Mouse (Mus musculus): ENCODE data around the gene Alyref. TPM values are rescaled to one million over a fixed set of nuclear protein-coding genes. Genes with fewer than 3 reads are reported as not detected.
A peak's percentile ranks its signal among the peaks of the same experiment; 100 is the strongest.

Gene Alyref
- polyA plus RNA-seq, 1 experiment from 2014 or later: 162 TPM

DNA sequence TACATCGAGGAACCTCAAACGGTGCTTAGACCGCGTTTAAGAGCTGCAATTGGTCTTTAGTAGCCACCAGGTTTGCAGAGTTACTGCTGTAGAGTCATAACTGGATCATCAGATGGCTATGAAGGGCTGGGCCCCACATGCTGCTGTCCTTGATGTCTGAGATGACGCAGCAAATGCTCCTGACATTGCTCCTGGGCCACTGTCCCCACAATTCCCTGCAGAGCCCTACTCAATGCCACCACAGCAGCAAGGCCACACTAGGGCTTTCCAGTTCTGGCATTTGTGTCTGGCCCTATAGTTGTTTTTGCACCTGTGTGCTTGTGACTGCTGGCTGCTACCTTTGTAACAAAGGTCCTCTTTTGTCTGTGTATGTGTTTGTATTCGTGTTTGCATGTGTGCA is 24.6 kb upstream of the Alyref start:
- TF ChIP-seq CTCF (IDR thresholded peaks at IDR 0.05; ENCODE audit: low read depth) (no peak), EP300 (IDR thresholded peaks at IDR 0.05; ENCODE audit: low read depth) (no peak)
- Histone ChIP-seq H3K4me3 (ENCODE audit: low read depth, low read length) (no peak overlapping the region), H3K4me1 (ENCODE audit: insufficient read depth) (peaks cover 47% of the 10 kb centered on the region), H3K4me2 (ENCODE audit: low read depth, low read length) (no peak overlapping the region), H3K27ac (ENCODE audit: low read depth) (no peak overlapping the region), H3K9me3 (ENCODE audit: low read length) (no peaks in the 10 kb centered on the region), H3K27me3 (ENCODE audit: insufficient read depth, low read length) (no peaks in the 10 kb centered on the region), H3K36me3 (replicated peaks; ENCODE audit: insufficient read depth, low read length) (peaks cover 57% of the 10 kb centered on the region), H3K9ac (replicated peaks) (no peak overlapping the region)
- no peak for DNase-seq
- ATAC-seq: no peak
- 93% methylated on average over 6 of the region's 6 CpGs for WGBS (ENCODE audit: insufficient replicate concordance)

DNA sequence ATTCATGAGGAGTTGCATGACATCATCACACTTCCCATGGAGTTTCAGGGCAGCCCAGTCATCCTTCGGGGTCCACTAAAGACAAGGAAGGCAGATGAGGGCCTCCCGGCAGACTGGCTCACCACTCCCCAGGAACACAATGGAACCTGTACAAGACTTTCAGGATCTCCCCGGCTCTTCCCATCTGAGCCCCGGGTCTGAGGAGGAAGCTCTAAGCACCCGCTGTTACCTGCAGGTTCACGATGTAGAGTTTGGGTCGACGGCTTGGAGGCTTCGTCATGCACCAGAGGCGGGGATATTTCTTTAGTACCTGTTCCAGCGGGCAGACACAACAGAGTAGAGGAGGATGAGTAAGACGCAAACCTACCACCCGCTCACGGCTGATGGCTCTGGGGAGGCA is 22.0 kb upstream of the Alyref start:
- Histone ChIP-seq H3K4me1 (ENCODE audit: insufficient read depth) (peaks cover 39% of the 10 kb centered on the region), H3K36me3 (replicated peaks; ENCODE audit: insufficient read depth, low read length) (peaks cover 56% of the 10 kb centered on the region)

DNA sequence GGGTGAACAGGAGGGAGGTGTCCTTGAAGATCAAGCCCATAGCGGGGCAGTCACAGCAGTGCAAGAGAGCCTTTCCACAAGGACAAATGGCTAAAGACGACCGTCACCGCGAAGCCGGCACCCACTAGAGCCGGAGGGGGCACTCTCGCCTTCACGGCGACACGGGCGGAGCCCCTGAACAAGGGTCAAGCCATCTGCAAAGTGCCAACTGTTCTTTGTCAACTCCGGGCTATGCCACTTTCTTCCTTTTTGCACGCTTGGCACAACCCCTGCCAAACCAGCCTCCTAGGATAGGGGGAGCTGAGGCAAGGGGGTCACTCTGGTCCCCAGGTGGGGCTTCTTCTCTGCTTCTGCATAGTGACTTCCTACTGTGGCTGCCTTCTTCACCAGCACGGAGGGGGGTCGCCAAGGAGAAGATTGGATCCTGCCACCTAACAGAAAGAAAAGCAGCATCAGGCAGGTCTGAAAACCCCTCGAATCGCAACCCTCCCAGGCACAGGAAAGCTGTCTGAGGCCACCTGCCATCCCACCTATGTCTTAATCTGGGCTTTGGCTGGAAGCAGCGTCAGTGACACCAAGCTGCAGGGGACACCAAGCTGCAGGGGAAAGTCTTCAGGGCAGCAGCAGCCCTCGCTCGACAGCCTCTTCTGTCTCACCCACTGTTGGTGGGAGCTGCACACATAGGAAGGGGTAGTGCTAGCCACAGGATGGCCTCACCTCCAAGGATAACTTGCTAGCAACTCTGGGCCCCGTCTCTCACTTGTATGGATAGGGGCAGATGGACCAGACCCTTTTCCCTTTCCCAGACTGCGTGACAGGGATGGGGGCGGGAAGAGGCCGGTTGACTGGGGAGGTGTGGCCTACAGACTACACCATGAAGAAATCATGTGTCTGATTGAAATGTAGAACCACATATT is 20.7 kb upstream of the Alyref start:
- Histone ChIP-seq H3K9ac (replicated peaks) (no peak overlapping the region), H3K4me1 (ENCODE audit: insufficient read depth) (peaks cover 33% of the 10 kb centered on the region), H3K36me3 (replicated peaks; ENCODE audit: insufficient read depth, low read length) (peaks cover 58% of the 10 kb centered on the region), H3K27me3 (ENCODE audit: insufficient read depth, low read length) (no peaks in the 10 kb centered on the region), H3K9me3 (ENCODE audit: low read length) (no peaks in the 10 kb centered on the region), H3K4me2 (ENCODE audit: low read depth, low read length) (no peak overlapping the region), H3K27ac (ENCODE audit: low read depth) (peak overlapping the region; percentile 95), H3K4me3 (ENCODE audit: low read depth, low read length) (no peak overlapping the region)
- ATAC-seq: no peak
- TF ChIP-seq CTCF (IDR thresholded peaks at IDR 0.05; ENCODE audit: low read depth): no peak
- no peak for TF ChIP-seq EP300 (IDR thresholded peaks at IDR 0.05; ENCODE audit: low read depth)
- 92% methylated on average over 25 of the region's 25 CpGs for WGBS (ENCODE audit: insufficient replicate concordance)
- no peak for DNase-seq

More for the DNA sequence above, 22.0 kb upstream of the Alyref start:
- Histone ChIP-seq H3K27ac (ENCODE audit: low read depth) (no peak overlapping the region), H3K4me3 (ENCODE audit: low read depth, low read length) (no peak overlapping the region), H3K27me3 (ENCODE audit: insufficient read depth, low read length) (no peaks in the 10 kb centered on the region), H3K4me2 (ENCODE audit: low read depth, low read length) (no peak overlapping the region), H3K9me3 (ENCODE audit: low read length) (no peaks in the 10 kb centered on the region), H3K9ac (replicated peaks) (no peak overlapping the region)
- DNase-seq (no peak), ATAC-seq (no peak)
- WGBS (ENCODE audit: insufficient replicate concordance): 95% methylated on average over 14 of the region's 14 CpGs
- TF ChIP-seq CTCF (IDR thresholded peaks at IDR 0.05; ENCODE audit: low read depth) (no peak), EP300 (IDR thresholded peaks at IDR 0.05; ENCODE audit: low read depth) (no peak)

GRCm38 (mm10) chr11:120617519-120618112 is 19.5 kb upstream of the Alyref start, which contains the start of gene Pcyt2:
Pcyt2 (minus strand) TSS chr11:120617936.
- H3K36me3 ChIP-seq (replicated peaks; ENCODE audit: insufficient read depth, low read length): peaks cover 58% of the 10 kb centered on the region
- peak within 1 kb of the TSS; percentile 94 for H3K9ac ChIP-seq (replicated peaks)
- no peak for TF ChIP-seq EP300 (IDR thresholded peaks at IDR 0.05; ENCODE audit: low read depth)
- TF ChIP-seq CTCF (IDR thresholded peaks at IDR 0.05; ENCODE audit: low read depth): no peak
- peak; percentile 92 for ATAC-seq
- H3K27ac ChIP-seq (ENCODE audit: low read depth): peak within 1 kb of the TSS; percentile 95
- DNase-seq: peak; percentile 97
- H3K4me3 ChIP-seq (ENCODE audit: low read depth, low read length): peak within 1 kb of the TSS; percentile 92
- no peaks in the 10 kb centered on the region for H3K9me3 ChIP-seq (ENCODE audit: low read length)
- no peaks in the 10 kb centered on the region for H3K27me3 ChIP-seq (ENCODE audit: insufficient read depth, low read length)
- under 1% methylated on average over 54 of the region's 56 CpGs for WGBS (ENCODE audit: insufficient replicate concordance)
- peaks cover 26% of the 10 kb centered on the region for H3K4me1 ChIP-seq (ENCODE audit: insufficient read depth)
- peak within 1 kb of the TSS; percentile 98 for H3K4me2 ChIP-seq (ENCODE audit: low read depth, low read length)

GRCm38 (mm10) chr11:120616617-120617294 is 18.6 kb upstream of the Alyref start:
- no peaks in the 10 kb centered on the region for H3K9me3 ChIP-seq (ENCODE audit: low read length)
- no peak for DNase-seq
- peaks cover 57% of the 10 kb centered on the region for H3K36me3 ChIP-seq (replicated peaks; ENCODE audit: insufficient read depth, low read length)
- no peaks in the 10 kb centered on the region for H3K27me3 ChIP-seq (ENCODE audit: insufficient read depth, low read length)
- peaks cover 28% of the 10 kb centered on the region for H3K4me1 ChIP-seq (ENCODE audit: insufficient read depth)
- peak overlapping the region; percentile 95 for H3K27ac ChIP-seq (ENCODE audit: low read depth)
- WGBS (ENCODE audit: insufficient replicate concordance): 40% methylated on average over 4 of the region's 4 CpGs
- H3K4me3 ChIP-seq (ENCODE audit: low read depth, low read length): peak overlapping the region; percentile 92
- H3K4me2 ChIP-seq (ENCODE audit: low read depth, low read length): peak overlapping the region; percentile 98
- TF ChIP-seq CTCF (IDR thresholded peaks at IDR 0.05; ENCODE audit: low read depth): no peak
- TF ChIP-seq EP300 (IDR thresholded peaks at IDR 0.05; ENCODE audit: low read depth): no peak
- peak overlapping the region; percentile 94 for H3K9ac ChIP-seq (replicated peaks)
- ATAC-seq: peak; percentile 40
